Mouse (Mus musculus): ENCODE measurements around the gene Kcnh8.

DNA sequence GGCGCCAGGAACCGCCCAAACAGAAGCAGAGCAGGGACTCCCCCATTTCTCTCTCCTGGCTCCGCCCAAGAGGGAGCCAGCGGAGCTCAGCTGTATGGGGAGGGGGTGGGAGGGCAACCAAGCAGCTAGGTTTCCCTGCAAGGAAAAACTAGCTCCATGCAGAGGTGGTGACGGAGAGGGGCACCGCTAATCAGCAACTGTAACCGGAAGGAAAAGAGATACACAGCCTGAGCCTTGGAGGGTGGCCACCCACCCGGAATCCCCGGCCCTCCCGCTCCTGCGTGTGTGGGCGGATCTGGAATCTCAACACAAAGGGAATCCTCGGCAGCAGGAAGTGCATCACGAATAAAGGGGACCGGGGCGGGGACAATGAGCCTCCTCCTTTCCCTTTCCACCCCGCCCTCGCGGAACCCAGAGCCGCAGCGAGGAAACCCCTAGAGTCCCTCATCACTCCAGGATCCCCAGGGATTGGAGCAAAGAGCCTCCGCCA, 1.6 kb upstream of the Kcnh8 start:
- TF ChIP-seq EP300 (IDR thresholded peaks at IDR 0.05; ENCODE audit: low read depth) (no peak), CTCF (IDR thresholded peaks at IDR 0.05; ENCODE audit: low read depth) (no peak)

Data from heart, postnatal 0 days (tissue).